Mouse (Mus musculus): Measurements from ENCODE around the gene Zhx3. TPM values are rescaled to one million over a fixed set of nuclear protein-coding genes. Genes with fewer than 3 reads are reported as not detected.

The Zhx3 gene
- total RNA-seq, 2 experiments from 2014 or later: 93.9 to 107 TPM

- DNase-seq (ENCODE audit: extremely low spot score in 1 of 2, low spot score in 1 of 2): peak in 1 of 2 experiments; percentile 52
These were observed 12.0 kb upstream of the Zhx3 start for GRCm38 (mm10) chr2:160884830-160885229.

- no peak for DNase-seq (ENCODE audit: extremely low spot score in 1 of 2, low spot score in 1 of 2)
These were observed 11.1 kb upstream of the Zhx3 start for GRCm38 (mm10) chr2:160883912-160884311.

GRCm38 (mm10) chr2:160882436-160882835 lies 9.6 kb upstream of the Zhx3 start:
- DNase-seq (ENCODE audit: extremely low spot score in 1 of 2, low spot score in 1 of 2): no peak

GRCm38 (mm10) chr2:160881462-160882101 lies 8.8 kb upstream of the Zhx3 start:
- no peak for DNase-seq (ENCODE audit: extremely low spot score in 1 of 2, low spot score in 1 of 2)

- DNase-seq (ENCODE audit: extremely low spot score in 1 of 2, low spot score in 1 of 2): peak in 1 of 2 experiments; percentile 26
These were observed 7.8 kb upstream of the Zhx3 start, which contains the start of gene Lpin3 for GRCm38 (mm10) chr2:160880453-160881195. Gene Lpin3 (plus strand): TSS chr2:160880670.

GRCm38 (mm10) chr2:160876115-160876514 lies 3.3 kb upstream of the Zhx3 start:
- DNase-seq (ENCODE audit: extremely low spot score in 1 of 2, low spot score in 1 of 2): no peak

GRCm38 (mm10) chr2:160874231-160874877 lies 1.6 kb upstream of the Zhx3 start:
- no peak for DNase-seq (ENCODE audit: extremely low spot score in 1 of 2, low spot score in 1 of 2)

- peak; percentile 62 to 64 for DNase-seq (ENCODE audit: extremely low spot score in 1 of 2, low spot score in 1 of 2)
These were observed 403 bp downstream of the Zhx3 start for GRCm38 (mm10) chr2:160872395-160872794.

- DNase-seq (ENCODE audit: extremely low spot score in 1 of 2, low spot score in 1 of 2): no peak
These were observed 1.5 kb downstream of the Zhx3 start for GRCm38 (mm10) chr2:160871310-160871709.

GRCm38 (mm10) chr2:160869446-160869845 lies 3.4 kb downstream of the Zhx3 start:
- no peak for DNase-seq (ENCODE audit: extremely low spot score in 1 of 2, low spot score in 1 of 2)

GRCm38 (mm10) chr2:160865266-160865665 lies 7.5 kb downstream of the Zhx3 start:
- DNase-seq (ENCODE audit: extremely low spot score in 1 of 2, low spot score in 1 of 2): no peak

GRCm38 (mm10) chr2:160864112-160864511 lies 8.7 kb downstream of the Zhx3 start:
- DNase-seq (ENCODE audit: extremely low spot score in 1 of 2, low spot score in 1 of 2): no peak

GRCm38 (mm10) chr2:160860363-160860762 lies 12.4 kb downstream of the Zhx3 start:
- DNase-seq (ENCODE audit: extremely low spot score in 1 of 2, low spot score in 1 of 2): no peak

GRCm38 (mm10) chr2:160856359-160857102 lies 16.3 kb downstream of the Zhx3 start:
- no peak for DNase-seq (ENCODE audit: extremely low spot score in 1 of 2, low spot score in 1 of 2)

GRCm38 (mm10) chr2:160854687-160855086 lies 18.1 kb downstream of the Zhx3 start:
- DNase-seq (ENCODE audit: extremely low spot score in 1 of 2, low spot score in 1 of 2): peak in 1 of 2 experiments; percentile 50

- DNase-seq (ENCODE audit: extremely low spot score in 1 of 2, low spot score in 1 of 2): no peak
These were observed 22.4 kb downstream of the Zhx3 start for GRCm38 (mm10) chr2:160850360-160850759.

- no peak for DNase-seq (ENCODE audit: extremely low spot score in 1 of 2, low spot score in 1 of 2)
These were observed 23.1 kb downstream of the Zhx3 start for GRCm38 (mm10) chr2:160849617-160850240.

- DNase-seq (ENCODE audit: extremely low spot score in 1 of 2, low spot score in 1 of 2): no peak
These were observed 24.6 kb downstream of the Zhx3 start for GRCm38 (mm10) chr2:160848186-160848585.

- DNase-seq (ENCODE audit: extremely low spot score in 1 of 2, low spot score in 1 of 2): no peak
These were observed 25.1 kb downstream of the Zhx3 start for GRCm38 (mm10) chr2:160847664-160848063.

- no peak for DNase-seq (ENCODE audit: extremely low spot score in 1 of 2, low spot score in 1 of 2)
These were observed 32.0 kb downstream of the Zhx3 start for GRCm38 (mm10) chr2:160840838-160841237.

Measured in layer of hippocampus, postnatal 25 days (tissue).